Mouse (Mus musculus): ENCODE measurements around the gene Pdzd2. TPM values are rescaled to one million over a fixed set of nuclear protein-coding genes. Genes with fewer than 3 reads are reported as not detected.

Pdzd2 gene
- polyA plus RNA-seq, 1 experiment, result 1.1 TPM

DNA sequence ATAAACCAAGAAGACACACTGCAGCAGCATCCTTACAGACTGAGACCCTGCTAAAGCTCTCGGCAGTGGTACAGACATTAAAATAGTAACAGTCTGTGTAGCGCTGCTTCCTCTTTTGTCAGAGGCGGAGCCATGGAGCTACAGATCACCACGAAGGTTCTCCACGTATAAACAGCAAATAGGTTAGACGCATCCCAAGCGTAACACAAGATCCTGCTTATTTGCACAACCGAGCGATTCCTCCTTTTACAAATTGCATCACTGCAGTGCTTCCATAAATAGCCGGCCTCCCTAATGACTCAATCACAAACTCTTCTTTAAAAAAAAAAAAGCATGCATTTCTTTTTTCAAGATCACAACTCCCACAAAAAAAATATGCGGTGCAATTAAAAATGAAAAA, 122.1 kb downstream of the Pdzd2 start:
- TF ChIP-seq FLI1 (IDR thresholded peaks at IDR 0.05; ENCODE audit: low read length), result no peak
- no peak for TF ChIP-seq GATA1 (IDR thresholded peaks at IDR 0.05; ENCODE audit: borderline replicate concordance, low read length)
- peak overlapping the region; percentile 71 for H3K4me3 ChIP-seq (replicated peaks)
- H3K4me1 ChIP-seq, result peaks cover 29% of the 10 kb centered on the region
- H3K9me3 ChIP-seq, result no peaks in the 10 kb centered on the region
- H3K27me3 ChIP-seq (replicated peaks), result peaks cover 13% of the 10 kb centered on the region
- H3K36me3 ChIP-seq (replicated peaks; ENCODE audit: low read length), result no peaks in the 10 kb centered on the region

DNA sequence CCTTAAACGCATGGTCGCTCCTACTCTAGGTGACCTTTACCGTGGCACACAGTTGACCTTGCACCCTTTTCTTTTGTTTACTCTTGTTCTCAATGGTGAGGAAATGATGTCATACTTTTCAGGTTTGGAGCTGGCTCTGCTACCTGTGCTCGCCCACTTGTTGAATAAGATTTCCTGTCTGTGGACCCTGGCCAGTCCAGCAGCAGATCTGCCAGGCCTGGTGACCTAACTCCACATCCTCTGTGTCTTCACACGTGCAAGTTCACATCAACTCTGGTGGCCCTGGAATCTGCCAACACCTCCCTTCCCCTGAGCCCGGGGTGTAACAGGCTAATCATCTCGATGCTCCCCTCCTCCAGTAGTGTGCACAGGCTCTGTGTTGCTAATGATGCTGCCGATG, 122.5 kb downstream of the Pdzd2 start:
- Histone ChIP-seq H3K36me3 (replicated peaks; ENCODE audit: low read length) (no peaks in the 10 kb centered on the region), H3K27me3 (replicated peaks) (peaks cover 11% of the 10 kb centered on the region), H3K9me3 (no peaks in the 10 kb centered on the region), H3K4me1 (peaks cover 26% of the 10 kb centered on the region), H3K4me3 (replicated peaks) (peak overlapping the region; percentile 71)
- no peak for TF ChIP-seq GATA1 (IDR thresholded peaks at IDR 0.05; ENCODE audit: borderline replicate concordance, low read length)
- no peak for TF ChIP-seq FLI1 (IDR thresholded peaks at IDR 0.05; ENCODE audit: low read length)

DNA sequence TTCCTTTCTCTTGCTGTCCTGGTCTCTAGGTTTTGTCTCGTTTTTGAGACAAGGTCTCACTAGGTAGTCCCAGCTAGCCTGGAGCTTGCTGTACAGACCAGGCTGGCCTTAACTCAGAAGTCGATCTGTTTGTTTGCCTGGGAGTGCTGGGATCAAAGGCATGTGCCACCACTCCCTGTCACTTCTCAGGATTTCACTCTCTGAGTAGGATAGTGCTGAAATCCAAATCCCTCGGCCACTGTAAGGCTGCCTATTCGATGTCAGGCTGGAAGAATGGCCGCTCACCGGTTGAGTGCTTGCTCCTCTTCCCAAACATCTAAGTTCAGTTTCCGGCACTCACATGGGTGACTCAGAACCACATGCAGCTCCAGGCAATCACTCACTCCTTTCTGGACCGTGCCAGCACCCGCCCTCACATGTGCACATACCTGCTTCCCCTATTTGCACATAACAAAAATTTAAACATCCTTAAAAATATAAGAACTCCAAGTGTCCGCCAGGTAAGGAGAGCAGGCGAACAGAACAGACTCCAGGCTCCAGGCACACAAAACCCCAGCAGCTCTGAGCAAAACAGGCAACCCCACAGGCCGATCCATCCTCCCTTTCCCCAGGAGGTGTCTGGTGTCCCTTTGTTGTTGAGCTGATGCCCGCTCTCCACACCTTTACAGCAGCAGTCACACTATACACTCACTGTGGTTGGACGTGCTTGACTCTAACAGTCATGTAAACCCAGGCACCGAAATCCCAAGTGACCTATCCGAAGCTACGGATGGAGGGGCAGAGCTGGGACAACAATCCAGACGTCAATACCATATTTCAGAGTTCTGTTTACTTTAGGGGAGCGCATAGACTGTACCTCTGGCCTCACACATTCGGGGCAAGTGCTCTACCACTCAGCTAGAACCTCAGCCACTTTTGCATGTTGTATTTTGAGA, 124.5 kb downstream of the Pdzd2 start:
- H3K4me1 ChIP-seq, result peaks cover 32% of the 10 kb centered on the region
- no peak for TF ChIP-seq FLI1 (IDR thresholded peaks at IDR 0.05; ENCODE audit: low read length)
- TF ChIP-seq GATA1 (IDR thresholded peaks at IDR 0.05; ENCODE audit: borderline replicate concordance, low read length), result no peak
- H3K9me3 ChIP-seq, result no peaks in the 10 kb centered on the region
- H3K27me3 ChIP-seq (replicated peaks), result peaks cover 9% of the 10 kb centered on the region
- no peak overlapping the region for H3K4me3 ChIP-seq (replicated peaks)
- H3K36me3 ChIP-seq (replicated peaks; ENCODE audit: low read length), result no peaks in the 10 kb centered on the region

DNA sequence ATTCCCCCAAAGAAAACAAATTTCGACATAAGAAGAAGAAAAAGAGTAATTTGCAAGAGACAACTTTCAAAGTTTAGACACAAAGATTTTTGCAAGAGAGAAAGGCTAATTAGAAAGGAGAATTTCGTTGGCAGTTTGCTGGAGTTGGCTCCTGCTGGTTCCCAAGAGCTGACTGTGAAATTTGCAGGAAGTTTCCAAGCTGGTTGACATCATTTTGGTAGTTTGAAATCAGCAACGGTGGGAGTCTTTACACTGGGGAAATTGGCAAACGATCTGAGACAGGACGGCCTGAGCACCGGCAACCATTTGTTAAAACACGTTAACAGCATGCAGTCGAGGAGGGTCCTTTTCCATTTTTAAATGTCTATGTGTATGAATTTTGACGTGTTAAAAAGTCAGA, 125.7 kb downstream of the Pdzd2 start:
- H3K9me3 ChIP-seq, result no peaks in the 10 kb centered on the region
- H3K4me3 ChIP-seq (replicated peaks), result no peak overlapping the region
- H3K36me3 ChIP-seq (replicated peaks; ENCODE audit: low read length), result no peaks in the 10 kb centered on the region
- peaks cover 33% of the 10 kb centered on the region for H3K4me1 ChIP-seq
- no peak for TF ChIP-seq GATA1 (IDR thresholded peaks at IDR 0.05; ENCODE audit: borderline replicate concordance, low read length)
- no peak for TF ChIP-seq FLI1 (IDR thresholded peaks at IDR 0.05; ENCODE audit: low read length)
- H3K27me3 ChIP-seq (replicated peaks), result peaks cover 8% of the 10 kb centered on the region

DNA sequence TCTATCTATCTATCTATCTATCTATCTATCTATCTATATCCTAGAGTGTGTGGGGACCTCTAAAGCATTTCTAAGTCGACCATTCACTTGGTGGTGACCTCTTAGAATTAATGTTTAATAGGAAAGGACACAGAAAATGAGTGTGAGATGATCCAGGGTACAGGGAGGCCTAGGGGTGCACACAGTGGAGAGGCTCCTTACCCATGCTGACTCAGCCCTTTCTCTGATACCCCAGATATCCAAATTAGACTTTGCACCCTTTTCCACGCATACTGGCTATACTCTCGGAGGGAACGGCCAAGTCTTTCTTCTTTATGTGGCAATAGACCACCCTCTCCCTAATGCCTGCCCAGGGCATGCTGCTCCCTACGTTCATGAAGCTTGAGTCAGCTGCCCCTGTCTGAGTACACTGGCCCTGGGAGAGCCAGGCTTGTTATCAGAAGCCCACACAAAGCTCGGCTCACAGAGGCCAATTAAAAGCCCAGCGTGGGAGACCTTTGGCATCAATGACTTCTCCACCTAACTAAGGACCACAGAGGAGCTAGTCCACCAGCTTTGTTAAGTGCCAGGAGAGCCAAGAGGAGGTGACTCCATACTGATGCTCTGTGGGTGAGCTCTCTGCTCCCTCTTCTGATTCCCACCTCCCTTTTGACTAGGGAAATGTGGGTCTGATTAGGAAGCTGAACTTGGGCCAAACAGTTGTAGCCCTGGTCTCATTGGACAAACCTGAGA, 126.6 kb downstream of the Pdzd2 start:
- Histone ChIP-seq H3K9me3 (no peaks in the 10 kb centered on the region), H3K27me3 (replicated peaks) (peaks cover 8% of the 10 kb centered on the region), H3K36me3 (replicated peaks; ENCODE audit: low read length) (no peaks in the 10 kb centered on the region), H3K4me1 (peaks cover 40% of the 10 kb centered on the region), H3K4me3 (replicated peaks) (no peak overlapping the region)
- TF ChIP-seq GATA1 (IDR thresholded peaks at IDR 0.05; ENCODE audit: borderline replicate concordance, low read length) (no peak), FLI1 (IDR thresholded peaks at IDR 0.05; ENCODE audit: low read length) (no peak)

DNA sequence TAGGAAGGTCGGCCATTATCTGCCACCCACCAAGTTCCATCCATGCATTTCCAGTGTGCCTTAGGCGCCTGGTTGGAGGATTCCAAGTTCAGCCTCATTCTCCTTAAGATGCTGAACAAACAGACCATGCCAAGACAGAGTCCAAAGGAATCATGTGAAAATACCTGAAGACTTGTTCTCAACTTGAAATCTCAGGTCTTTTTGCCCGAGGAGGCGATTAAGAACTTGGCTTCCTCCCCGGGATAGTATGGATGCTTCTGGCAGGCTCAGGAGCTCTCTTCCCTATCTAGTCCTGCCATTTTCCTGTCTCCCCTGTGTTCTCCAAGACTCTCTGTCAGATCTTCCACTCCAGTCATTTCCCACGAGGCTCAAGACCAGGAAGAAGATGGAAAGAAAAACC, 131.6 kb downstream of the Pdzd2 start:
- no peak for TF ChIP-seq FLI1 (IDR thresholded peaks at IDR 0.05; ENCODE audit: low read length)
- TF ChIP-seq GATA1 (IDR thresholded peaks at IDR 0.05; ENCODE audit: borderline replicate concordance, low read length), result no peak
- Histone ChIP-seq H3K9me3 (peaks cover 11% of the 10 kb centered on the region), H3K4me3 (replicated peaks) (no peak overlapping the region), H3K27me3 (replicated peaks) (no peaks in the 10 kb centered on the region), H3K36me3 (replicated peaks; ENCODE audit: low read length) (peaks cover 5% of the 10 kb centered on the region), H3K4me1 (peaks cover 38% of the 10 kb centered on the region)

DNA sequence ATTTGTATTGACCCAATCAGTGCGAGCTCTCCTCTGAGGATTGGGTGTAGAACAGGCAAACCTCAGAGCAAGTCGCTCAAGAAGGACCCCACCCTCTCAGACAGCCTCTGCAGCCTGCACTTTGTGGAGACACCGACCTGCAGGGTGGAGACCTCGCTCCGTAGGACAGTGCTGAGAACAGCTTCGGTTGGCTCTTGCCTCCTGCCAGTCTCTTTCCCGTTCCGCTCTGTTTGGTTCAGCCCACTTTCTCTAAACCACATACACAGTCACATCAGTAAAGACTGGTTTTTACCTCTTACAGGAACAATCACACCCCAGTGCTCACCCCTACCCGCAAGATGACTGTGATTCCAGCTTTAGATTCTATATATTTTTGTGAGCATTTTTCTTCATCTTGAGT, 133.4 kb downstream of the Pdzd2 start:
- Histone ChIP-seq H3K9me3 (peaks cover 11% of the 10 kb centered on the region), H3K27me3 (replicated peaks) (no peaks in the 10 kb centered on the region), H3K36me3 (replicated peaks; ENCODE audit: low read length) (peaks cover 5% of the 10 kb centered on the region), H3K4me3 (replicated peaks) (no peak overlapping the region), H3K4me1 (peaks cover 34% of the 10 kb centered on the region)
- TF ChIP-seq FLI1 (IDR thresholded peaks at IDR 0.05; ENCODE audit: low read length) (no peak), GATA1 (IDR thresholded peaks at IDR 0.05; ENCODE audit: borderline replicate concordance, low read length) (no peak)

DNA sequence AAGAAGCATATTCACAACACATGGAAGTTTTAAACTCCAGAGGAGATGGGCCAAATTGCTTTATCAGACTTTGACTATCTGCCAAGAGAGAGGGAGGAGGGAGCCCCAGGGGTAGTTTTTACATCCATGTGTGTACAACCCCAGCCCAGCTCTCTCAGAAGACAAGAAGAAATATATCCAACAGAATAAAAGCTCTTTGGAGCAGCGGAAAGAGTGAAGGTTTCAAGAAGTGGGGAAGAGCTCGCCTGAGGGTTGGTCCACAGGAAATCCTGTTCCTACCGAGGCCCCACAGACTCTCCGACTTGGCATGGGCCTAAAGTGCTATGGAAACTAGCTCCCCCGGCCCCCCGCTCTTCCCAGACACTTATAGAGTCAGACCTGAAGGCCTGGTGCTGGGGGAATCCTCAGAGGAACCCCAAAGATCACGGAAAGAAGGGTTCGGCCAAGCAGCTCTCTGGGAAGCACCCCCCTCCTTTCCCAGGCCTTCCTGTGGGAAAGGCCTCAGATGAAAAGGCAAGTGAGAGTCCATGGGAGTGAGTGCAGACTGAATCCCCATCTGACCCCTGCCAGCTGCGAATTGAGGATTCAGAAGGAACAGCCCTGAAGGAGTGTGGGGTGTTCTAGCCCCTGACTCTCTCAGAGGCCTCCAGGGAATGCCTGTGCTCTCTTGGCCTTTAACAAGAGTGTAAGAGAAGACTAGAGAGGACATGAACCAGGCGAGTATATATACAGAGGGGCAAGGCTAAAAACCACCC, 134.3 kb downstream of the Pdzd2 start:
- Histone ChIP-seq H3K9me3 (peaks cover 11% of the 10 kb centered on the region), H3K4me3 (replicated peaks) (no peak overlapping the region), H3K36me3 (replicated peaks; ENCODE audit: low read length) (peaks cover 5% of the 10 kb centered on the region), H3K4me1 (peaks cover 29% of the 10 kb centered on the region), H3K27me3 (replicated peaks) (no peaks in the 10 kb centered on the region)
- TF ChIP-seq FLI1 (IDR thresholded peaks at IDR 0.05; ENCODE audit: low read length) (no peak), GATA1 (IDR thresholded peaks at IDR 0.05; ENCODE audit: borderline replicate concordance, low read length) (no peak)

DNA sequence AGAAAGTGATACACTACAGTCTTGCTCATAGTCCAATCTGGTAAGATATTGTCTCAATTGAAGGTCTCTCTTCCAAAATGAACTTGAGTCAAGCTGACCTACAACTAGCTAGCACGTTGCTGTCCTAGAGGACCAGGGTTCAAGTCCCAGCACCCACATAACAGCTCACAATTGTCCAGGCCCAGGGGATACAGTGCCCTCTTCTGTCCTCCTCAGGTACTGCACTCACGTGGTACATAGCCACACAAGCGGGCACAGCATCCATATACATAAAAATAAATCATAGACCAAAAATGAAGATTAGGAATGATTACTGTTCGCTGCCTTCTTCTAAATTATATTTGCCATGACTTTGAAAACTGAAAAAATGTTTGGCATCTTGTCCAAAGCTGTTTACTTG, 136.1 kb downstream of the Pdzd2 start:
- peaks cover 11% of the 10 kb centered on the region for H3K9me3 ChIP-seq
- H3K4me1 ChIP-seq, result peaks cover 25% of the 10 kb centered on the region
- no peak overlapping the region for H3K4me3 ChIP-seq (replicated peaks)
- H3K36me3 ChIP-seq (replicated peaks; ENCODE audit: low read length), result peaks cover 5% of the 10 kb centered on the region
- H3K27me3 ChIP-seq (replicated peaks), result no peaks in the 10 kb centered on the region
- TF ChIP-seq FLI1 (IDR thresholded peaks at IDR 0.05; ENCODE audit: low read length) (no peak), GATA1 (IDR thresholded peaks at IDR 0.05; ENCODE audit: borderline replicate concordance, low read length) (no peak)

All from megakaryocyte, embryonic 14.5 days (primary cell).